Mouse (Mus musculus) lung, adult 2 months (tissue): ENCODE measurements around the gene Mettl3.

Experiments used
- CTCF ChIP-seq: fragments of 200-500 bp; IDR thresholded peaks from 2 replicates; pipeline ENCODE4 v1.5.1; 2011; ENCODE audit warnings: mild to moderate bottlenecking, low read length, control low read depth; ENCODE audit not compliant: insufficient read depth
- POLR2A ChIP-seq: fragments of 200-500 bp; IDR thresholded peaks from 2 replicates; pipeline ENCODE4 v1.6.1; 2011; ENCODE audit warnings: low read depth, mild to moderate bottlenecking, control low read depth, low read length, borderline replicate concordance; ENCODE audit errors: extremely low read depth

- TF ChIP-seq CTCF (no peak), POLR2A (no peak)
Observed at GRCm38 (mm10) chr14:52306100-52306499, 1.2 kb upstream of the Mettl3 start.
